Mouse (Mus musculus) thymus, postnatal 14 days (tissue): ENCODE data around the gene Fitm1.

Source experiments
- DNase-seq: peaks from one replicate; pipeline ENCODE4 v3.0.0; 2021

Fitm1 gene

DNA sequence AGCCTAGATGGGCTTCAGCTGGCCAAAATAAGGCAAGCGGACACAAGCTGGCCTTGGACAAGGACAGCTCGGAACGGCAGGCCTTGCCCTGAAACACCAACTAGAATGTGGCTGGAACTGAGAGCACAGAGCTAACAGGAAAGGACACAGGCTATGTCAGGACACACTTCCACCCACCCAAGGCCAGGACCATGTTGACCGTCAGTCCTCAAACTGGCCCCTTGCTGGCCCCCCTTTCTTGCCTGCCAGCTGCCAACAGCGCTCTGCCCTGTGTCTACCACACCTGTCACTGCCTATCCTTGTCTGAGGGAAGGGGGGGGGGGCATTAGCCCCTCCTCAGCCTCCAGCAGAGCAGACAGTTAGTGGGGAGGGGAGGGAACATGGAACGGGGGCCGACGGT lies at the start of gene Fitm1:
Gene Fitm1 (plus strand): TSS at position 316 of the 400 bp plus-strand sequence.
- DNase-seq: no peak

GRCm38 (mm10) chr14:55526674-55527073 lies 48.7 kb upstream of the Fitm1 start:
- no peak for DNase-seq

DNA sequence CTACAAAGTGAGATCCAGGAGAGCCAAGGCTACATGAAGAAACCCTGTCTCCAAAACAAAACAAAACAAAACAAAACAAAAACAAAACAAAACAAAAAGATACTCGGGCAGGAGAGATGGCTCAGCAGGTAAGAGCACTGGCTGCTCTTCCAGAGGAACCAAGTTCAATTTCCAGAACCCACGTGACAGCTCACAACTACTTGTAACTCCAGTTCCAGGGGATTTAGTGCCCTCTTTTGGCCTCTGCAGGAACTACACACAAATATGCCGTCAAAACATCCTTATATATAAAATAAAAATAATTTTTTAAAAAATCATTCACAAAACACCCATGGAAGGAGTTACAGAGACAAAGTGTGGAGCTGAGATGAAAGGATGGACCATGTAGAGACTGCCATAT lies 47.5 kb upstream of the Fitm1 start:
- DNase-seq: peak; percentile 31

DNA sequence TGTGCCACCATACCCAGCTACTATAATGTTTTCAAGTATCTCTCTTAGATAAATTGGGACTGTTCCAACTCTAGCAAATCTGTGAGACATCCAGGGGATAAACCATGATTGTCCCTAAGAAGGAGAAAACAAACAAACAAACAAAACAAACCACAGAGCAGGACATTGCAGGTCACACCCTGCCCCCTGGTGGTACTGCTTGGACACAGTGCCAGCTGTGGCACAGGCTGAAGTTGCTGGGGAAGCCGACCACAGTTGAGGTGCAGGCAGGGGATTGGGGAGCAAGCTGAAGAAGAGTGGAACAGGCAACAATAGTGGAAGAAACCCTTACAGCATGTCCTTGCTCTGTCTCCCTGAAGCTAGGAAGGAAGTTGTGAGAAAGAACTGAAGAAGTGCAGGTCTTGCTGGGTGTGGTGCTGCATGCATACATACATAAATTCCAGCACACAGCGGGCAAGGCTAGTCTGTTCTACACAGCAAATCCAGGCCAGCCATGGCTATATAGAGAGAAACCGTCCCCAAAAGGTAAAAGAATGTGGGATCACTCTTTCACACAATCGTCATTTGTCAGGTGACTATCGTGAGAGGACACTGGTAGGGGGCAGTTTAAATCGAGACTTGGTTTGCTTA lies 39.2 kb upstream of the Fitm1 start:
- DNase-seq: peak; percentile 46

DNA sequence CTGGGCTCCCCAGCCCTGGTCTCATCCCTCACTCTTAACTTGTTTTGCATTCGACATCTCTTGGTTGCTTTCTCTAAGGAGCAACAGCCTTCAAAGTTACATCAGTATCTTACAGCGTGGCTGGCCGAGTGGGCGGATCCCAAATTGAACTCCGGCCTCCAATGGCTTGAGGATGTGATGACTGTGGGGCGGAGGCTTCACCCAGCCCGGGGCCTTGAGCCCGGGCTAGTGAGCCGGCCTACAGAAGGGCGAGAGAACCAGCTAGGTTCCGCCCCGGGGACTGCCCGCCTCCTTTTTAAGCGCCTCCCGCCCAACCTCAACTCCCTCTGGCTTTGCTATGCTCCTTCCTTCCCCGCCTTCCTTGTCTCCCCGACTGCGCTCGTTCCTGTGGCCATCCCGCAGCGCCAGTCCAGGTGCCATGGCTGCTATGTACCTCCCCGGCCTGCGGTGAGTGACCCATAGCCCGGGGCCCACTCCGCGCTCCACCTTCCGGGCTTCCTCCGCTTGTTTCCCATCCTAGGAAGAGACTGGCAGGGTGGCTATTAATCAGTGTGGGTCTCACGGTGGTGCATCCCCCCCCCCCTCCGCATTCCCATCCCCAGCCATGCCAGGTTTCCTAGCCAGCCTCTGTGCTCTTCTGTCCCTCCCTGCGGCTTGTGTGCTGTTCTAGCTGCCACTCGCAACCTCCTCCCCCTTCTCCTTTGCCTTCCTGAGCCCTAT lies 35.2 kb upstream of the Fitm1 start, which contains the start of gene Pck2:
Gene Pck2 (plus strand): TSS at position 200 of the 720 bp plus-strand sequence.
- DNase-seq: peak; percentile 35

DNA sequence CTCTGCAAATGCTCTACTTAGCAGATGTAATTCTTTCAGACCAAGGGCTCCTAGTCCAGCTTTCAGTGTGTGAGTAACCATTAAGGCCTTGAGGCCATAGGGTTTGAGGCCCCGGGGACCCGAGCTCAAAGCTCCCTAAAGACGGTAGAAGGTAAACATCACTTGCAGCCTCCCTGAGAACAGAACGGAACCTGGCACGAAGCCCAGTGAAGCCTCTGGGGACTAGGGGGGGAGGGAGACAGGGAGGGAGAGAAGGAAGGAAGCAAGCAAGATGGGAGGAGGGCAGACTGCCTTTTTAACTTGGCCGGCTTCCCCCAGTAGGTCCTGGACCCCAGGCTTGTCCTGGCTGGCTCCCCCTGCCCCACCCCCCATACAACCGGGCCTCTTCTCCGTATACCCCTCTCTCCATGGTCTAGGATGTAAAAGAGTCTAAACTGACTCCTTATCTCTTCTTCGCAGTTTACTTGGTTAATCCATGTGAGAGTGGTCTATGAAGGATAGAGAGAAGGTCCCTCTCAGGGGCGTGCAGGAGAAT lies 34.6 kb upstream of the Fitm1 start:
- DNase-seq: peak; percentile 30

DNA sequence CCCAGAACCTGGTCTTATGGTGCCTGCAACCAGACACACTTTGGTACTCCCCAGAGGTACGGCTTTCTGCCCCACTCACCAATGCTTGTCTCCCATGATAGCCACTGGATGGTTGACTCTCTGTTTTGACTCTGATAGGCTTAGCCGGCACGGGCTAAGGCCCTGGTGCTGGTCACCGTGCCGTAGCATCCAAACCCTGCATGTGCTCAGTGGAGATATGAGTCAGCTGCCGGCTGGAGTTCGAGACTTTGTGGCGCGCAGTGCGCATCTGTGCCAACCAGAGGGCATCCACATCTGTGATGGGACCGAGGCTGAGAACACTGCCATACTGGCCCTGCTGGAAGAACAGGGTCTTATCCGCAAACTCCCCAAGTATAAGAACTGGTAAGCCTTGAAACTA lies 33.1 kb upstream of the Fitm1 start:
- DNase-seq: no peak

DNA sequence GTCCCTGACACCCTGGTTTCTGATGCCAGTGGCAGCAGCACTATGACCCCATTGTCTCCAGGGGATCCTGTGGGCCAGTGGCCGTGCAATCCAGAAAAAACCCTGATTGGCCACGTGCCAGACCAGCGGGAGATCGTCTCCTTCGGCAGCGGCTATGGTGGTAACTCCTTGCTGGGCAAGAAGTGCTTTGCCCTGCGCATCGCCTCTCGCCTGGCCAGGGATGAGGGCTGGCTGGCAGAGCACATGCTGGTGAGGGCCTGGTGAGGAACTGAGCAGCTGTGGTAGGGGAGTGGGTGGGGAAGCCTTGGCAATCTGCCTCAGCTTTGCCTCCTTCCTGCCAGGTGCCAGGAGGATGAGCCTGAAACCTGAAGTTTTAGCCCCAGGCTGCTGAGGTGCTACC lies 31.1 kb upstream of the Fitm1 start:
- no peak for DNase-seq

DNA sequence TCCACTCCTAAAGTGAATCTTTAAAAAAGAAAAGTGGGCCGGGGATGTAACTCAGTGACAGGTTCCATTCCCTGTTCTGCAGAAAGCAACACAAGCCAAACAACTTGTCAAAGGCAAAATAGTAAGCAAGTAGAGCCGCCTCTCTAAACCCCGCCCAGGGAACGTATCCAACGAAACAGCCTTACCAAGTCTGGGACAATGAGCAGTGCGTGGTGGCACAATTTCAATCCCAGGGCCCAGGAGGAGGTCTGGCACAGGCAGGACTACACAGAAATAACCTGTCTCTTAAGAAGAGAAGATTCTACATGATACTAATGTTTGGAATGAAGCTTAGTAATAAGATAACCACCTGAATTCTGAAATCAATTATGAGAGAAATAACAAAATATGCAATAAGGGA lies 25.2 kb upstream of the Fitm1 start:
- DNase-seq: no peak

- DNase-seq: no peak
Measured at GRCm38 (mm10) chr14:55551347-55551746, 24.1 kb upstream of the Fitm1 start.

DNA sequence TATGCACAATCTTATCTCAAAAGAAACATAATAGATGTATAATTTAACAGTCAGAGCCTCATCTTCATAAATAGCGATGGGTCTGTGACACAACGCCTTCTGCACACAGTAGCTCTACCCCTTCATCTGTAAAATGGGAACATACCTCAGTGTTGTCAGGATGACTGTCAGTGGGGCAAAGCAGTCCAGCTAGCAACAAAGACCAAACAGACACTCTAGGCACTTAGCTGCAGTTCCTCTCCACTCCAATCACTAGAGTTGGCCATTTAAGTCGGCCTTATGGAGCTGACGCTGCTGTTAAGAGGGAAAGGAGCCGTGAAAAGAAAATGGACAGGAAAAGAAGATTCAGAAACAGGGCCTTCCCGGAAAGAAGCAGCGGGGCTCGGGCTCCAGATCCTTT lies 23.6 kb upstream of the Fitm1 start:
- DNase-seq: no peak

GRCm38 (mm10) chr14:55554635-55555034 lies 20.8 kb upstream of the Fitm1 start:
- DNase-seq: no peak

- DNase-seq: no peak
Measured at GRCm38 (mm10) chr14:55555788-55556187, 19.6 kb upstream of the Fitm1 start.

DNA sequence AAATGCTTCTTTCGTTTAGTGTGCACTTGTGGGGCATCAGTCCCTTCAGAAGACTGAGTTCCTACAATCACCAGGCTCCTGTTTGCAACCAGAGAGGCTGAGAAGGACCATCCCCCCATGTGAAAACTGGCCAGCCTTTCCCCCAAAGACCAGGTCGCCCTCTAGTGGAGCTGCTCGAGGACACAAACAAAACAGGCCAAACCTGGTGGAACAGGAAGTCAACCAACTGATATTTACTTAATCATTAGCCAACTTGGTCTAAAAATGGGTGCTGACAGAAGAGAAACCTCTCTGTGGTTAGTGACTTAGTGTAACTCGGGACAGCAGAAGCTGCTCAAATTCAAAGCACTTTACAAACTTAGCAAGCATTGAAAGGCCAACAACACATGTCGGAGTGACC lies 18.4 kb upstream of the Fitm1 start:
- DNase-seq: peak; percentile 71

DNA sequence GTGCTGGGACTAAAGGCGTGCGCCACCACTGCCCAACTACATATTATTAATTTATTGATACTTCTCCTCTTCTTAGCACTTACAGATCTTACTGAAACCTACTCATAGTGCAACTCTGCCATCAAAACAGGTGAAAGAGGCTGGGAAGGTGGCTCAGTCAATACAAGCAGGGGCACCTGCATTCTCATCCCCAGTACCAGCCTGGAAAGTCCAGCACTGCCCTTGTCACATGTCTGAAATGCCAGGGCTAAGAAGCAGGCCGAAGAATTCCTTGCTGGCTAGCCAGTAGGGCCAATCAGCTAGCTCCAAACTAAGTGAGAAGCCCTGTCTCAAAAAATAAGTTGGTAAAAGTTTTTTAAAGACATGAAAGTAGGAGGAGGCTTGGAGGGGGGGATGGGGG lies 17.8 kb upstream of the Fitm1 start:
- DNase-seq: no peak

- DNase-seq: no peak
Measured at GRCm38 (mm10) chr14:55558740-55559448, 16.5 kb upstream of the Fitm1 start.

DNA sequence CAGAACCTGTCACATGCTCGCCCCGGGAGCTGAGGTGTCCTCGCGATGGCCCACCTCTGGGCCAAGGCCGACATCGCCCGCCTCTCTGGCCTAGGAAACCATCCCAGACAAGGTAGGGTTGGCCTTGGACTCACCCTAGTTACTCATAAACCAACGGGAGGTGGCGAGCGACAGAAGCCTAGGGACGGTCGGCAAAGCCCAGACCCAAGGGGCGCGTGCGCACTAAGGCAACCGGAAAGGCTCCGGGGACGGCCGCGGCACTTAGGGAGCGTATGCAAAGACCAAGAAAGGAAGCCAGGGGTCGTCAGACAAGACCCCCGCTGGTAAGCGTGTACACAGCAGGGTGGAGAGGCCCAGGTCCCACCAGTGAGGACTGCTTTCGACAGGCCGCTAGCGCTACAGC lies 15.6 kb upstream of the Fitm1 start, which contains the start of gene Dcaf11:
Gene Dcaf11 (plus strand): TSS at position 208 of the 403 bp plus-strand sequence.
- peak; percentile 91 for DNase-seq

- peak; percentile 98 for DNase-seq
Measured at GRCm38 (mm10) chr14:55560202-55561073, 15.0 kb upstream of the Fitm1 start, which contains the start of gene A730061H03Rik. Gene A730061H03Rik (minus strand): TSS chr14:55560406.

GRCm38 (mm10) chr14:55561860-55562259 lies 13.6 kb upstream of the Fitm1 start:
- DNase-seq: no peak

DNA sequence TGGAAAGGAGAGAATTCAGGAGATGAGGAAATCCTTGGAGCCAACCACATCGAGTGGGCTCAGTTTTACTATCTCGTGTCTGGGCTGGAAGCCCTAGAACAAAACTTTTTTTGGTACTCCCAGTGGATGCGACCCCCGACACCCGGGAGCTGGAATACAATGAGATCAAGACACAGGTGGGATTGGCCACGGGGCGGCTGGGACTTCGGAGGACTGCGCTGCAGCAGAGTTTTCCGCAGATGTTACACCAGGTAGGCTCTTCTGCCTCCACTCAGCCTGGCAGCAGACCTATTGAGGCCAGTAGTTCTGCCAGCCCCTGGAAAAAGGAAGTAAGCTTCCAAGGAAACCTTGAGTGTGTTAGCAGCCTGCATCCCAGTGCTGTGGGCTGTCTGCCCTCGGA lies 12.2 kb upstream of the Fitm1 start:
- DNase-seq: no peak

DNA sequence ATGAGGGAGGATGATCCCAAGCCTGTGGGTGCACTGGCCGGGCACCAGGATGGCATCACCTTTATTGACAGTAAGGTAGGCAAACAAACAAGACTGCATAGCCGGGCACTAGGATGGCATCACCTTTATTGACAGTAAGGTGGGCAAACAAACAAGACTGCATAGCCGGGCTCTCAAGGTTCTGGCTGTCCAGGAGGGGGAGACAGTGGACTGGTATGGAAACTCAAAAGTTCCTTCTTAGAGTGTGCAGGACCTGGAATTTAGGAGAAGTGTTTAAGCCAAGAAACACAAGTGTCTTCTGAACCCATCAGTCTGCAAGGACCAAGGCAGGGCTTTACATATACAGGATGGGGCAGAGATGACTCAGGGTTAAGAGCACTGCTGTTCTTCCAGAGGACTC lies 9.7 kb upstream of the Fitm1 start:
- DNase-seq: no peak

- no peak for DNase-seq
Measured at GRCm38 (mm10) chr14:55567496-55567895, 7.9 kb upstream of the Fitm1 start.

GRCm38 (mm10) chr14:55570588-55570987 lies 4.8 kb upstream of the Fitm1 start:
- no peak for DNase-seq
